Mouse (Mus musculus) 416B (cell line): ENCODE measurements around the gene Hadha.

Experiments
- DNase-seq: peaks from one replicate; pipeline ENCODE4 v3.0.0; 2011; ENCODE audit warnings: low read depth

Gene Hadha

DNA sequence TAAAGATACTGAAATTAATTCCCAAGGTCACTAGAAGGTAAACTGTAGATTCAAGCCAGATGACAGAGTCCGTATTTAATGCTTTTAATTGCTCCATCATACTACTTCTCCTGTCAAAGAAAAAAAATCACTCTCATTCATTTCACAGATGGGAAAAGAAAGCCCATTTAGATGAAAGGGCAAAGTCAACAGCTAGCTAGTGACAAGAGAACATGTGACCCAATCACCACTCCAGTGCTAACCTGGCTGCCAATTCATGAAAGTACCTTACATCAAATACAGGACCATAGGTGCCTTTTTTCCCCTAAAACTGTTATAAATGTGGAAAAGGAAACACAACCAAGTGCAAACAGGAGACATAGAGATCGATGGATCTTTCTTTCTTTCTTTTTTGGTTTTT, 1.7 kb downstream of the Hadha start:
- DNase-seq = no peak

GRCm38 (mm10) chr5:30152413-30152812, 2.5 kb downstream of the Hadha start:
- DNase-seq = no peak

DNA sequence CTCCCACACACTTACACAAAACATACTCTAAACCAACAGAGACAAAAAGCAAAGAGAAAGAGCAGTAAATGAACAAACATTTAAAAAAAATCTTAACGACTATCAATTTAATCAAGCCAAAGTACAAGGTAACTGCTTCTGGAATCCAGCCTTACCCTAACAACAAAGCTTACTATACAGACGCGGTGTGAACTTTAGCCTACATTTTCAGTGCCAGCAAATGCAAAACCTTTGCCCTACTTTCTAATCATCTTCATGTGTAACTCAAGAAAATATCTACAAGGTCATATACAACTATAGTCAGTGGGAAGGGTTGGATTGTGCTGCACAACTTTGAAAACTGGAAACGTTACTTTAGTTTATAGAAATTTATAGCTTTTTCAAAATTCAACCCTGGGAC, 3.0 kb downstream of the Hadha start:
- no peak for DNase-seq

DNA sequence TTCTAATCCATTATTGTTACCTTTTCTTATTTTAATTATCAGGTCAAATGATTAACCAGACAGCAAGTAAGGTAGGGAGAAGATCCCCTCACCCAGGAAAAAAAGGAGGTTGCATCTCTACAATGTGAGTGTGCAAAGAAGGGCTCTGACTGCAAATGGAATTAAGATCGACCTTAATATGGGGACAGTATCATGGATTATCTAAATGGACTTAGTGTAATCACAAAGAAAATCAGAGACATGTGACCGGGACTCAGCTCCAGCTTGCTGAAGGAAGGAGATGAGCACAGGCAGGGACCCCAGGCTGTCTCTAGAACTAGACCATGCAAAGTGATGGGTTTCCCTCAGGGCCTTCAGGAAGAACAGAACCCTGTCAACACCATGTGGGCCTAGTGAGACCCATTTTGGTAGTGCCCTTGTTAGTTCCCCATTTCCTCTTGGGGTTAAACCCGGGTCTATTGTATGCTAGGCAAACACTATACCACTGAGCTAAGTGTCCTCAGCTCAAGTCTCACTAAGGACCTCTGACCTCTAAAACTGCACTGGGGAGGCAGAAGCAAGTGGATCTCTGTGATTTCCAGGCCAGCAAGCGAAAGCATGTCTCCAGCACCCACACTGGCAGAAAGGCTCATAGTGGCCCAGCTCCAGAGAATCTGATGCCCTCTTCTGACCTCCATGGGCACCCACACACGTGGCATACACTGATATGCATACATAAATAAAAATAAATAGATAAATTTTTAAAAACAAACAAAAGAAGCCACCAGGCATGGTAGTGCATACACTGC, 6.6 kb downstream of the Hadha start:
- no peak for DNase-seq

GRCm38 (mm10) chr5:30146526-30146925, 8.4 kb downstream of the Hadha start:
- DNase-seq = no peak

- DNase-seq = no peak
Observed at GRCm38 (mm10) chr5:30138193-30138592, 16.8 kb downstream of the Hadha start.

DNA sequence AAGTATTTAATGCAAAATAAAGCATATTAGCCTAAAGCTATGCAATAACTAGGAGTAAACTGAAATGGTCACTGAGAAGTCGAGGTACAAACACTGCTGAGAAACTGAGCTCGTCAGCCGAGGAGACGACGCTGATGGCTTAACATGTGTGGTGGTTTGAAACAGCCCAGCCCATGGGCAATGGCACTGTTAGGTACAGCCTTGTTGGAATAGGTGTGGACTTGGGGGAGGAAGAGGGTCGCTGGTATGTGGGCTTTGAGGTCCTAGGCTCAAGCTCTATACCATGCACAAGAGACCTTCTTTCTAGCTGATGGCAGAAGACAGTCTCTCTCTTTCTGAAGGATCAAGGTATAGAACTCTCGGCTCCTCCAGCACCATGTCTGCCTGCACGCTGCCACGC, 17.7 kb downstream of the Hadha start:
- DNase-seq = no peak

- DNase-seq = no peak
Observed at GRCm38 (mm10) chr5:30135711-30136231, 19.2 kb downstream of the Hadha start.

DNA sequence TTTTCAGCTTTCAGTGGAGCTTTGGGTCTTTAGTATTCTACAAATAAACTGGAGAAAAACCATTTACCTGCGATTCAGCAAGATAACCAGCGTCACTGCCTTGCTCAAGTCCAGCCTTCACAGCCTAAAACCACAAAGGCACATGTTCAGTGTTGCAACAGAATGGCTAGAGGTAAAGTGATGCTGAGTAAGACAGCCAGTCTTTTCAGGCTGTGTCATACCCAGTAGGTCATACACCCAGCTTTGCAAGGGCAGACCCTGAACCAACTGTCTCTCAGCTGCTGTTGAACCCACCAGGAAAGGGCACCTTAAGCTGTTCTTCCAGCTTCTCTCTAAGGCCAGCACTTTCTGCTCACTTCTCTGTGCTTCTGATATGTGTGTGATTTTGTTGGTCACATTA, 22.8 kb downstream of the Hadha start:
- DNase-seq = peak; percentile 68

DNA sequence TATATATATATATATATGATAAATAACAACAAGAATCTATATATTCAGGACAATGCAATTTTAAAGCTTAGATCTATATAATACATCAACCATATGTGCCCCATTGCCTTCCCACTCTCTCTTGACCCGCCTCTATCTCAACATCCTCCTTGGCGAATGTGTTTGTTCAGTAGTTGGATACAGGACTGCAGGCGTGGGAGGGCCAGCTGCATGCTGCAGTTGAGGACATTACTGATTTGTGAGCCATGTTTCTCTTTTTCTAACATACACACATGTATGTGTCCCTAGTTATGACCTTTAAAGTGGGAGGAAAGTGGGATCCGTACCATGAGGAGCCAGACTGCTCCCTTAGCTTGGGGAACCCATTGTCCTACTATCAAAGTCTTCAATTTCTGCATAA, 23.7 kb downstream of the Hadha start:
- DNase-seq = no peak

- DNase-seq = no peak
Observed at GRCm38 (mm10) chr5:30128680-30129079, 26.3 kb downstream of the Hadha start.

DNA sequence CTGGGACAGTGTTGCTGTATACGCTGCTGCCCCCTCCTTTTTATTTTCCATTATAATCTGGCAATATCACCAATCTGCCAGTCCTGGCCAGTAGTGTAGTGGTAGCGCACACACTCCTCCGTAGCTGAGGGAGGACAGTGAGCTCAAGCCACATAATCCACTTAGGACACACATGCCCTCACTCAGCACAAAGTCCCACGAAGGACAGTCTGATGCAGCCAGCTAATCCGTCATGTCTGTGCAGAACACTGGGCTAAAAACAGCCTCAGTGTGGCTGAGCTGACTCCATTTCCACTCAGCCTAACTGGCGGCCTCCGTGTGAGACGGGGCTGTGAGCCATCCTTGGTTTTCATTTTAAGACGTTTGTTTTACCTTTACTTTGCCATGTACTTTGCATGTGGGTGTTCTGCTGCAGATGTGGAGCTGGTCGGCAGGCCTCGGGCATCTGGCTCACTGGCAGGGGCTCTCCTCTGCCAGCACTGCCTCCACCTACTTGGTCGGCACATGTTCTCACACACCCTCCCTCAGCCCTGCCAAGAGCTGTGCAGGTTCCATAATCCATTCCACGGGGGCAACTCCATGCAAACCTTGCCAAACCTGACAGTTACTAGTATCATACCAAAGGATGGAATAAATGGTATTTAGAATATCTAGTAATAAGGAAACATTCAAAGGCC, 26.9 kb downstream of the Hadha start:
- DNase-seq = no peak

GRCm38 (mm10) chr5:30126756-30127155, 28.2 kb downstream of the Hadha start:
- peak; percentile 90 for DNase-seq

DNA sequence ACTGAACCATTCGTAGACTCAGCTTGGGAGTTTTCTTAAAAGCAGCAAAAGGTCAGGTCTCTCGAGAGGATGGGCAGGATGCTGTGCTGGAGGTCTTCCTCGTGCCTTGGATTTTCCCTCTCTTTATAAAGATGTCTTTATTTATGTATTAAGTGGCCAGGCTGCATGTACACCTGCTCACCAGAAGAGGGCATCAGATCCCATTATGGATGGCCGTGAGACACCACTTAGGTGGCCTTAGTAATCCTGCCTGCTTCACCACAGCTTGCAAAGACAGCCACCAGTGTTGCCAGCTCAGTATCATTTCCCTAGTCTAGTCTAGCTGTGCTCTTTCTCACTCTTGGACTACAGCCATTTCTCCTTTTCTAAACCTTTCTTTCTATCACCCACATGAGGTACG, 29.4 kb downstream of the Hadha start:
- peak; percentile 83 for DNase-seq

GRCm38 (mm10) chr5:30122481-30122880, 32.5 kb downstream of the Hadha start:
- no peak for DNase-seq

DNA sequence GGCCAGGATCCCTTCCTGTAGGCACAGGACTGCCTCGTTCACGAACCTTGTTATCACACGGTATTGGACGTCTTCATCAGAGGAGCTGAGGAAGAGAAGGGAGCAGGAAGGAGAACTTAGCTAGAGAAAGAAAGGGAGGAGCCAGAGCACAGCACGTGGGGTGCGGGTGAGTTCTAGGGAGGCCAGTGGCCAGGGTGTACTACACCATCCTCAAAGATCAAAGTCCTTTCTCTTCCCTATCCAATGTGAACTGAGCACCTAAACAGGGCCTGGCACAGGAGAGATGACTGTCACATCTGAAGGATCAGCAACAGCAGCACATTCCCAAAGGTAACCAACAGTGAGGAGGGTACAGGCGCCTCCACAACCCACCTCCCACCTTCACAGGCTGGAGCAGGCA, 34.9 kb downstream of the Hadha start:
- DNase-seq = no peak

DNA sequence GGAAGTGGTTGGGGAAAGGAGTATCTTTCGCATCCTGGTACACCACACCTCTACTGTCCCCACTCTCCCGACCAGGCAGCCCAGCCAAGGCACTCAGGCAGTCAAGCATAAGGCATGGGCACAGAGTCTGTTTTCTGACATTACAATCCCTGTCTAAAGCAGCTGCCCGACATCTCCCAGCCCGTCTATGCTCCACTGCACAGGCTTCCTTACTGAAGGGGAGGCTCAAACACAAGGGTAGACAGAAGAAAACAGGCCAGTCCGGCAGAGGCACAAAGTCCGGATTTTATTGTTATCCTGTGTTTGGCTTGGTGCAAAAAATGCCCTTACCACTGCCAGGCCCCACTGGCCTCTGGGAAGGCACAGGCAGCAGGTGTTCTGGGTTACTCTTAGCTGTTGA, 35.8 kb downstream of the Hadha start:
- DNase-seq = no peak

DNA sequence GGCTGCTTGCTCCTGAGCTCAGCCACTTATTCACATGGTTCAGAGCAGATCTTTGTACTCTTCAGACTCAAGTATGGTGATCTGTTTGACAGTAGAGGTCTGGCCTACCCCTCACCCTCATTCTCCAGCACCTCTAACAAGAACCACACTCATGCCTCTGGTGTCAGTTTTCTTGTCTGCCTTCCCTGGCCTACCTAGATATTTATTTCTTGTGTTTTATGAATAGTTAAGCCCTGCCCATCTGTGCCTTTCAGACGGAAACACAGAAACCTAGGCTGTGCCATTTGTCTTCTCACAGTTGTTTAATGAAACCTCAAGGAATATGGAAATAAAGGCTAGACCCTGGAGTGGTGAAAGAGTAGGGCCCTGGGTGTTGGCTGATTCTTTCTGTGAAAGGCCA, 36.9 kb downstream of the Hadha start:
- DNase-seq = no peak

DNA sequence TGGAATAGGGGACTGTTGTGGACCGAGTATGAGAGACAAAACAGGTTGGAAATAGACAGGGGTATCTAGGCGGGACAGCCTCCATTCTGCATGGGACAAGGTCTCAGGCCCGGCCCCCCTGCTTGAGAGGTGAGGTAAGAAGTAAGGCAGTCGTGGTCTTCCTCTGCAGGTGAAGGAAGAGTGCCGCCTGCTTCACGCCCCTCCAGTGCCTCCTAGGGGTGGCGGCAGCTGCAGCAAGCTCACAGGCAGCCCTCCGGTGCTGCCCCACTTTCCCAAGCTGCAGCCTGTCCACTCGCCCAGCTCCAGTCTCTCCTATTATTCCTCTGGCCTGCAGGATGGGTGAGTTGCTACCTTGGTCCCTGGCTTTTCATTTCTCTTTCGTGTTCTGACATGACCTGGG, 39.2 kb downstream of the Hadha start:
- no peak for DNase-seq

DNA sequence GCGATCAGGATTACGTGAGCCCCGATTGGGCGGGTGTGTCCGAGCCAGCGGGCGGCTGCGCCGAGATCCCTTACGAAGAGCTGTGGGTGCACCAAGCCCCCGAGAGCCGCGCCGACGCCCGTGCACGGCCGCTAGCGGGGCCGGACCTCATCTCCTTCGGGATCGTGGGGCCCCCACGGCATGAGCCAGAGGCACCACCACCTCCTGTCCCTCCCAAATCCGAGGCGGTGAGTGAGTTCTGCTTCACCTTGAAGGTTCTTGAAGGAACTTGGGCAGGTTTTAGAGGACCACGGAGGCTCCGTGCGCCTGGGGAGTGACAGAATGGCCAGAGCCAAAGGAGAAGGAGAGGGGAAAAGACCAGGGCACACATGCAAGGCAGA, 40.2 kb downstream of the Hadha start:
- DNase-seq = no peak

GRCm38 (mm10) chr5:30113881-30114760, 40.8 kb downstream of the Hadha start:
- DNase-seq = no peak

- no peak for DNase-seq
Observed at GRCm38 (mm10) chr5:30112533-30113068, 42.4 kb downstream of the Hadha start.
